Mouse (Mus musculus) liver, embryonic 14.5 days (tissue): ENCODE measurements around the gene Ublcp1. TPM values are rescaled to one million over a fixed set of nuclear protein-coding genes. Genes with fewer than 3 reads are reported as not detected.

Experiments
- ATAC-seq: fragments of 200-750 bp; cut with Nextera tagmentation; 2 replicates; pipeline ENCODE4 v1.8.0; 2017; ENCODE audit warnings: moderate number of reproducible peaks, mild to moderate bottlenecking, moderate library complexity; ENCODE audit not compliant: insufficient read depth
- DNase-seq, 3 experiments: peaks; one replicate each; pipeline ENCODE4 v3.0.0-alpha.2; 2012 to 2013; ENCODE audit warnings: low read depth in 3 of 3, low spot score in 3 of 3
- H3K27ac ChIP-seq: fragments of 300-500 bp; sonication (generic); 2 replicates; pipeline ENCODE4 v1.5.1; 2014; ENCODE audit warnings: moderate library complexity, mild to moderate bottlenecking, control low read depth, inconsistent platforms
- H3K27me3 ChIP-seq: fragments of 300-500 bp; sonication (generic); 2 replicates; pipeline ENCODE4 v1.6.1; 2014; ENCODE audit warnings: mild to moderate bottlenecking, low read length, moderate library complexity; ENCODE audit not compliant: control insufficient read depth, insufficient read depth
- H3K36me3 ChIP-seq: fragments of 300-500 bp; sonication (generic); replicated peaks from 2 replicates; pipeline ENCODE4 v1.6.1; 2014; ENCODE audit warnings: low read depth; ENCODE audit not compliant: control insufficient read depth, insufficient read depth
- H3K4me1 ChIP-seq, 2 experiments: fragments of 200-500 bp in 1 of 2; fragments of 300-500 bp in 1 of 2; sonication (generic) in 1 of 2; replicated peaks; 2 replicates each; pipeline ENCODE4 v1.6.1; 2012 to 2014; ENCODE audit warnings: antibody characterized with exemption in 1 of 2, inconsistent platforms in 1 of 2, low read length in 1 of 2; ENCODE audit not compliant: control insufficient read depth in 2 of 2, insufficient read depth in 2 of 2
- H3K4me2 ChIP-seq: fragments of 300-500 bp; sonication (generic); 2 replicates; pipeline ENCODE4 v1.6.1; 2014; ENCODE audit warnings: low read depth, mild to moderate bottlenecking, control low read depth, moderate library complexity
- H3K4me3 ChIP-seq, 2 experiments: fragments of 200-500 bp in 1 of 2; fragments of 300-500 bp in 1 of 2; sonication (generic) in 1 of 2; 2 replicates each; pipeline ENCODE4 v1.5.1; 2012 to 2014; ENCODE audit warnings: low read depth in 2 of 2, low read length in 2 of 2, mild to moderate bottlenecking in 2 of 2, control low read depth in 1 of 2, inconsistent platforms in 1 of 2, moderate library complexity in 1 of 2; ENCODE audit not compliant: insufficient read depth in 1 of 2
- H3K9ac ChIP-seq: fragments of 300-500 bp; sonication (generic); replicated peaks from 2 replicates; pipeline ENCODE4 v1.6.1; 2014; ENCODE audit warnings: mild to moderate bottlenecking, control low read depth, moderate library complexity
- H3K9me3 ChIP-seq: fragments of 300-500 bp; sonication (generic); 2 replicates; pipeline ENCODE4 v1.6.1; 2016; ENCODE audit warnings: low read length, mixed read lengths; ENCODE audit not compliant: control insufficient read depth
- CTCF ChIP-seq: IDR thresholded peaks from 2 replicates; pipeline ENCODE4 v1.5.1; 2016; ENCODE audit warnings: antibody characterized with exemption, low read depth, control low read depth
- EP300 ChIP-seq: IDR thresholded peaks from 2 replicates; pipeline ENCODE4 v1.6.1; 2016; ENCODE audit warnings: antibody characterized with exemption, low read depth
- WGBS: fragments of 180-500 bp; shearing (Covaris S2); extraction: QIAGEN DNeasy Blood & Tissue Kit; methylation state at CpG from one replicate; pipeline ENCODE4 v1.1.7; 2014; ENCODE audit not compliant: insufficient replicate concordance; 5-methylcytosine and 5-hydroxymethylcytosine counted together
- microRNA-seq: library from miRNA; unstranded; fragments of <30 nt; microRNA quantifications from one replicate; pipeline ENCODE4, GENCODE M21; 2016
- polyA plus RNA-seq, 2 experiments: library from polyadenylated mRNA; depleted of rRNA in 1 of 2; stranded (reverse) in 1 of 2; unstranded in 1 of 2; fragments of >200 nt; fragmentation: Nextera tagmentation in 1 of 2; extraction: Ambion mirVana in 1 of 2; gene quantifications; 2 replicates each; pipeline versions ENCODE4 v1.2.1 to v1.2.3; 2012 to 2014

The Ublcp1 gene
- polyA plus RNA-seq, 2 experiments = 30.4 to 46.6 TPM

DNA sequence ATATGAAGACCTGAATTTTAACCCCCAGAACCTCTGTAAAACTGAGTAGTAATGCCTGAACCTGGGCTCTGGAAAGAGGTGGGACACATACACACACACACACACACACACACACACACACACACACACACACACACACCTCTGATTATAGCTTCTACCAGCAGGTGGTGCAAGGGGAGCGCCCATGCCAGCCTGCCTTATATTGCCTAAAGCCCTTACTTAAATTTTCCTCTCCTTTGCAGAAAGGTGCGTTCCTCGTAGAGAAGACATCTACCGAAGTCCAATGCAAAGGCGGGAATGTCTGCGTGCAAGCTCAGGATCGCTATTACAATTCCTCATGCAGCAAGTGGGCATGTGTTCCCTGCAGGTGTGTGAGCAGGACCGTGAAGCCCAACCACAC, 58.0 kb downstream of the Ublcp1 start:
- Histone ChIP-seq H3K9ac (no peak overlapping the region), H3K27ac (no peak overlapping the region), H3K4me3 (no peak overlapping the region), H3K4me2 (no peak overlapping the region), H3K4me1 (no peaks in the 10 kb centered on the region), H3K36me3 (no peaks in the 10 kb centered on the region), H3K9me3 (no peaks in the 10 kb centered on the region), H3K27me3 (no peaks in the 10 kb centered on the region)
- TF ChIP-seq EP300 = no peak
- peak; percentile 59 for TF ChIP-seq CTCF
- ATAC-seq = no peak
- DNase-seq = no peak
- WGBS = 68% methylated on average over 8 of the region's 8 CpGs

- Histone ChIP-seq H3K36me3 (no peaks in the 10 kb centered on the region), H3K9ac (no peak overlapping the region), H3K27ac (no peak overlapping the region), H3K4me2 (no peak overlapping the region), H3K9me3 (no peaks in the 10 kb centered on the region), H3K4me3 (no peak overlapping the region), H3K4me1 (no peaks in the 10 kb centered on the region), H3K27me3 (no peaks in the 10 kb centered on the region)
- ATAC-seq = no peak
- no peak for DNase-seq
- TF ChIP-seq CTCF = no peak
- no peak for TF ChIP-seq EP300
- 29% methylated on average over 3 of the region's 3 CpGs for WGBS
These were observed 59.9 kb downstream of the Ublcp1 start for GRCm38 (mm10) chr11:44410413-44410812.

GRCm38 (mm10) chr11:44408626-44409025, 61.7 kb downstream of the Ublcp1 start:
- H3K27ac ChIP-seq = no peak overlapping the region
- DNase-seq = no peak
- WGBS = 29% methylated on average over 5 of the region's 5 CpGs

GRCm38 (mm10) chr11:44406457-44406856, 63.8 kb downstream of the Ublcp1 start:
- no peak overlapping the region for H3K27ac ChIP-seq
- no peak overlapping the region for H3K4me3 ChIP-seq
- no peak overlapping the region for H3K9ac ChIP-seq
- no peaks in the 10 kb centered on the region for H3K27me3 ChIP-seq
- DNase-seq = no peak
- no peaks in the 10 kb centered on the region for H3K9me3 ChIP-seq
- no peak for TF ChIP-seq EP300
- no peak for TF ChIP-seq CTCF
- no peak overlapping the region for H3K4me2 ChIP-seq
- ATAC-seq = no peak
- H3K36me3 ChIP-seq = no peaks in the 10 kb centered on the region
- WGBS = 56% methylated on average over 5 of the region's 5 CpGs
- H3K4me1 ChIP-seq = no peaks in the 10 kb centered on the region

More at GRCm38 (mm10) chr11:44408626-44409025, 61.7 kb downstream of the Ublcp1 start:
- H3K9me3 ChIP-seq = no peaks in the 10 kb centered on the region
- no peaks in the 10 kb centered on the region for H3K27me3 ChIP-seq
- ATAC-seq = no peak
- TF ChIP-seq EP300 = no peak
- no peak overlapping the region for H3K9ac ChIP-seq
- H3K4me3 ChIP-seq = no peak overlapping the region
- no peak overlapping the region for H3K4me2 ChIP-seq
- H3K36me3 ChIP-seq = no peaks in the 10 kb centered on the region
- H3K4me1 ChIP-seq = no peaks in the 10 kb centered on the region

DNA sequence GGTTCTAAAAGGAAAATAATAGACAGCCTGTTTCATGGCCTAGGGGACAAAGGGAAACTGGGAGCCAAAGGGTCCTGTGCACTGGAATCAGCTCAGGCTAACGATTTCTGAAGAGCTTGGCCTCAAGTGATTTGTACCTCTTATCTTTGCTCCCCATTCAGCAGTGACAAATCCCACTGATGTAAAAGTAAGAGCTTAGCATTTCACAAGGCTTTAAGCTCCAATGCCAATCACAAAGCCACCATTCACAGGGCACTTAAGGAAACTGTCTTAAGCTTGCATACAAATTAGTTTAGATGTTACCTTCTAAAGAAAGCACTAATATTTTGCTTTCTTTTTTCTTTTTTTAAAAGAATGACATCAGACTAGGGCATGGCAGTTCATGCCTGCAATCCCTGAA, 64.3 kb downstream of the Ublcp1 start:
- Histone ChIP-seq H3K4me1 (no peaks in the 10 kb centered on the region), H3K4me3 (no peak overlapping the region), H3K27ac (no peak overlapping the region), H3K9ac (no peak overlapping the region), H3K36me3 (no peaks in the 10 kb centered on the region), H3K9me3 (no peaks in the 10 kb centered on the region), H3K27me3 (no peaks in the 10 kb centered on the region), H3K4me2 (no peak overlapping the region)
- no peak for TF ChIP-seq CTCF
- no peak for TF ChIP-seq EP300
- 9% methylated on average over 1 of the region's 1 CpGs for WGBS
- DNase-seq (no peak), ATAC-seq (no peak)

DNA sequence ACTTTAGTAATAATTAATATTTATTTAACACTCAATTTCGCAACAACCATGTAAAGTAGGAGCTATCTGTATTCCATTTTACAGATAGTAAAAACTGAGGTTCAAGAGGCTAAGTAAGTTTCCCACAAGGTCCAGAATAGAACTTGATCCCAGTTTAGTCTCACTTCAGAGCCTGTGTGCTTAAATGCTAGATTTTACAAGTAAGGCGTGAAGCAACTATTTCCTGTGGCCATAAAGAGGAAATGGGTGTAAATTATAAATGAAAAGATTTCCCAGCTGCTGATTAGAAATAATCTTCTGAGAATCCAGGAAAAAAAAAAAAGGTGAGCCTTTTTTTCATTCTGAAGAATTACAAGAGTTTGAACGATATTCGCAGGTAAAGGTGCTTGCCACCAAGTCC, 65.2 kb downstream of the Ublcp1 start:
- no peak for TF ChIP-seq CTCF
- TF ChIP-seq EP300 = no peak
- Histone ChIP-seq H3K36me3 (no peaks in the 10 kb centered on the region), H3K4me2 (no peak overlapping the region), H3K9me3 (no peaks in the 10 kb centered on the region), H3K4me1 (no peaks in the 10 kb centered on the region), H3K27me3 (no peaks in the 10 kb centered on the region), H3K9ac (no peak overlapping the region), H3K27ac (no peak overlapping the region), H3K4me3 (no peak overlapping the region)
- DNase-seq = no peak
- no peak for ATAC-seq
- WGBS = 68% methylated on average over 4 of the region's 4 CpGs

Small RNAs within 50 kb of the gene (microRNA-seq; reads per million reads assigned to microRNA genes)
- not detected for gene Gm22121

Other genes starting within 250 kb of the Ublcp1 start
- gene Il12b, start 70.4 kb downstream of the Ublcp1 start, polyA plus RNA-seq (2012; rRNA removed) = 0.01 TPM in 1 of 2 replicates, not detected in the other
- gene Il12b, start 70.4 kb downstream of the Ublcp1 start, polyA plus RNA-seq (2014; fragmentation: Nextera tagmentation; extraction: Ambion mirVana) = not detected in 2 replicates
- 40.8 and 45.8 TPM in 2 replicates for gene Rnf145, start 48.5 kb upstream of the Ublcp1 start, polyA plus RNA-seq (2012; rRNA removed)
- 49.0 and 54.7 TPM in 2 replicates for gene Rnf145, start 48.5 kb upstream of the Ublcp1 start, polyA plus RNA-seq (2014; fragmentation: Nextera tagmentation; extraction: Ambion mirVana)
- gene Ebf1, start 146.8 kb upstream of the Ublcp1 start, polyA plus RNA-seq (2012; rRNA removed) = 0.19 and 0.20 TPM in 2 replicates
- gene Ebf1, start 146.8 kb upstream of the Ublcp1 start, polyA plus RNA-seq (2014; fragmentation: Nextera tagmentation; extraction: Ambion mirVana) = 0.27 and 0.34 TPM in 2 replicates